Mouse (Mus musculus) ES-E14 (cell line): ENCODE results near the gene Fam120a.

Experiments used
- MAFK ChIP-seq: IDR thresholded peaks from 2 replicates; pipeline ENCODE4 v1.6.1; 2014; ENCODE audit warnings: mild to moderate bottlenecking, low read depth, low read length, inconsistent platforms; ENCODE audit not compliant: insufficient read depth
- ZC3H11A ChIP-seq: IDR thresholded peaks from 2 replicates; pipeline ENCODE4 v1.6.1; 2012; ENCODE audit warnings: low read depth, mild to moderate bottlenecking, inconsistent platforms, low read length, borderline replicate concordance
- ZNF384 ChIP-seq: IDR thresholded peaks from 2 replicates; pipeline ENCODE4 v1.6.1; 2012; ENCODE audit warnings: low read depth, low read length, inconsistent platforms

DNA sequence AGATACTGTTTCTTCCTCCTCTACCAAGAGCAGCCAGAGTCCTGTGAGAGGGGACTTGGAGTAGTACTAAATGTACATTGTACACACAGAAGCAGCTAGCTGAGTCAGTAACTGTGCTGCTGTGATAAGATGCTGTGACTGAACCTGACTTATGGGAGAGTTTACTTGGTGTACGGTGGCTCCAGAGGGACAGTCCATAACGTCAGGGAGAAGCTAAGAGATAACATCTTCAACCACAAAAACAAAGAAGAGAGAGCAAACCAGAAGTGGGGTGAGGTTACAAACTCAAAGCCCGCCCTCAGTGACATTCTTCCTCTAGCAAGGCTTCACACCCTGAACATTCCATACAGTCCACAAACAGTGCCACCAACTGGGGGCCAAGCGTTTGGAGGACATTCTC, 122.5 kb downstream of the Fam120a start:
- TF ChIP-seq MAFK (no peak), ZC3H11A (no peak), ZNF384 (no peak)
